Mouse (Mus musculus): ENCODE results near the gene Hif3a. TPM values are rescaled to one million over a fixed set of nuclear protein-coding genes. Genes with fewer than 3 reads are reported as not detected.
"Not testable (repeated sequence)": the region's sequence is repeated elsewhere in the genome, so short reads cannot be mapped to it uniquely, and the experiment has no call there.

Hif3a gene
- 1 to 10 TPM; 1.8 to 1.9 TPM for total RNA-seq (2021)

DNA sequence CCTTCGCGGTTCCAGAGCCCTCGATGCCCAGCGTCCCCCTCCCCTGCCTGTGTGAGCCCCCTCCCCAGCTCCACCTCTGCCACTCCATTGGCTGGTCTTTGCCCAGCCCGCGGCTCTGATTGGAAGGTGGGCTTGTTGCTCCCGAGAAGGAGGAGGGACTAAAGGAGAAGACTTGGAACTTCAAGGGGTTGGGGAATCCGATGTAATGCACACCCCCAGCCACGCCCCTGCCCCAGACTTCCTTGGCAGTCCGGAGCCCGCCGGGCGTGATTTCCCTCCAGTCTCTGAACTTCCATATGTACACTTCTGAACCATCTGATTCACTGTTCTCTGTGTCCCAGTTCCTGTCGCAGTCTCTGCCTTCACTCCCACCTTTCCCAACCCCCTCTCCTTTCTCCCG is at the start of gene Hif3a:
Gene Hif3a (minus strand): TSS at position 39 of the 400 bp plus-strand sequence.
- intact Hi-C loops (cut with DNase I): no loop called here

DNA sequence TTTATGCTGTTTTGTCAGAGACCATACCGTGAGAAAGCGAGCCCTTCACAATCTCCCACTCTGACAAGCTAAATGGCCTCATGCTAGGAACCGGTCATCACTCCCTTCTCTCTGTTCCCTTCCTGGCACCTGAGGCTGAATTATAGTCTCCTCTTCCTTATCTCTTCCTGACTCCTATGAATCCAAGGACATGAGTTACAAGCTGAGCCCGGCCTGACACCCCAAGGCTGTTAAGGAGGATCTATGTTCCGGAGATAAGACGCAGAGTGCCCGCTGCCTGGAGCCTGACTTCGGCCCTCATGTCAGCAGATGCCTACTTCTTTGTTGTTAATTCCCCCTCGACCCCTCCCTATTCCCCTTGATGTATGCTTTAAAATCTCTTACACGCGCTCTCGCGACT is 39.4 kb upstream of the Hif3a start:
- DNase-seq (ENCODE audit: low spot score): not testable (repeated sequence)

More for the DNA sequence above, at the start of gene Hif3a:
- peak; percentile 49 for DNase-seq (ENCODE audit: low spot score)

DNA sequence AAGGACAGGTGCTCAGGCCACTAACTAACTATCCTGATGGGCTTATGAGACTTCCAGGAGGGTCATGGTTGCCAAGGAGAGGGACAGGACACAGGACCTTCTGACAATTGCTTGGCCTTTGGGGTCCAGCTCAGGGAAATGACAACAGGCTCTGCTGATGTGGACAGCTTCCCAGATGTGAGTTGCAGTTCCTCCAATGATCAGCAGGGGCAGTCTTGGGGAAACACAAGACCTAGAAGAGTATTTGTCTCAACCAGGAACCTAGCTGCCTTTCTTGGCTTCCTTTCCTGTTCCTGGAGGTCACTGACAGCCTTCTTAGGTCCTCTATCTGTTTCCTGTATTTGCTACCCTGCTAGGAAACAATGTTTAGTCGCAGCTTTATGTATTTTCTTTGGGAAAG is 29.1 kb upstream of the Hif3a start:
- no peak for DNase-seq (ENCODE audit: low spot score)
- intact Hi-C loops (cut with DNase I): no loop called here

More for the DNA sequence above, 39.4 kb upstream of the Hif3a start:
- intact Hi-C loops (cut with DNase I): not testable (repeated sequence)

DNA sequence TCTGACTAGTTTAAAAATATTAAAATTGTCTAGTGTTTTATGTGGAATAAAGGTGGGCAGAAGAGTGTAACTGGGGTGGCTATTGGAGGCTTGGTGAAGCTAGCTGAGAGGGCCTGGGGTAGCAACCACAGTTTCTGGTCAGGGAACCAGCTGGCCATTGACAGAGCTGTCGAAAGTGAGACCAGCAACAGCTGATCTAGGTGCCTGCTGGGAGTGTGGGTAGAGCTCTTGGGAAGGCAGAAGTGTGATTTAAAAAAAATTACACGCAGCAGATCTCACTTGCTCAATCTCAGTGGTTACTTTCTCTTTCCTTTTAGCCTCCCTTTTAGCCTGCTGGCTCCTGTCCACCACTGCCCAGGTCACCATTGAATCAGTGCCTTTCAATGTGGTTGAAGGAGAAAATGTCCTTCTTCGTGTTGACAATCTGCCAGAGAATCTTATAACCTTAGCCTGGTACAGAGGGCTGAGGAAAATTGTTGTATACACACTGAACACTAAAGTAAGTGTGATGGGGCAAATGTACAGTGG is 27.9 kb upstream of the Hif3a start:
- DNase-seq (ENCODE audit: low spot score): no peak
- intact Hi-C loops (cut with DNase I): no loop called here

DNA sequence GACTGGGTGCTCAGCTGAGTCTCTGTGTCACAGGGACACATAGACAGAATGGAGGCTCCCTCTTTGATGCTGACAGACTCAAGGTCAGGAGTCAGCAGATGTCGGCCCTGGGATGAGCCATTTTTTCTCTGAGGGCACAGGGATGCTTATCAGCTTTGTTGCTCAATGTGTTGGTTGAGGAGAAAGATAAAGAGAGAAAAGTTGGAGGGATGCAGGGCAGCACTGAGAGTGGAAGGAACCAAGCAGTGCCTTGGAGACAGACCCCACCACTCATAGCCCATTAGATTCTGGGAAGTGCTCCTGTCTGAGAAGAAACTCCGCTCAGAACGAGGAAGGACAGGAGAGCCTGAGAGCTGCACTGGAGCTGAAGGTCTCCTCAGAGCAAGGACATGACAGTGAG is 25.5 kb upstream of the Hif3a start:
- intact Hi-C loops (cut with DNase I): no loop called here
- no peak for DNase-seq (ENCODE audit: low spot score)

DNA sequence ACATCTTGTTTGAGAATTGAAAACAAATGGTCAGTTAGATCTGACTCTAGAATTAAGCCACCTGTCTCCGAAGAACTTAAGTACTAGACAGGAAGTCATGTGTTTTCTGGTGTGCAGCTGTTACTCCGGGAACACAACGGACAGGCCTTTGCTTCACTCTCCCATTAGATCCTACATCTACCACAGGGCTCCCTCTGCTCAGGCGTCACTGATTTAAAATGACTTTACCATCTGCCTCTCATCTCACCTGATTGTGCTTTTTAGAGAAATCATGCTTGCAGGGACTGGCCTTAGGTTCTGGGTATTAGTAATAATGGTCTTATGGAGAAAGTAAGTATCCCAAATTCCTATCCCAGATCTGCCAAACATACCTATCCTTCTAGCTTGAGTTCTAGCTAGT is 20.5 kb upstream of the Hif3a start:
- intact Hi-C loops (cut with DNase I): no loop called here
- DNase-seq (ENCODE audit: low spot score): no peak

DNA sequence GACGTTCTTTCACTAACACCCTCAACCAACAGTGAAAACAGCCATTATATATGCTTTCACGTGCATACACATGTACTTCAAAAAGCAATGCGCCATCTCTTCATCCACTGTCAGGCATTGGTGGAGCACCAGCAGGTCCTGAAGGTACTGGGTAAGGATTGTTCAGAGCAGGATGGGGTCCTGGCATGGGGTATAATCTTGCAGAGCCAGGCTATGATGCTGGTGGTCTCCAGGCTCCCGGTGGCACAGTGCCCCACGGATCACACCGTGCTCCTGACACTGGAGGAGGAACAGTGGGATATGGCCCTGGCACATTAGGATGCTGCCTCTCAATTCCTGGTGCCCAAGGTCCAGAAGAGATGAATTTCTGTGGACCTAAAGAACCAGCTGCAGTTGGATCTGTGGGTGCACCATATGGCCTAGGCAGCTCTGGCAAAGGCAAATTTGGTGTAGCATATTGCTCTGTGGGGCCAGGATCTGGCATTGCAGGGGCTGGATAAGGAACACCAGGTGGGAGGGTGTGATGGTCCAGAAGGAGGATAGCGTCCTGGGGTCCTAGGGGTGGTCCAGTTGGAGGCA is 15.9 kb upstream of the Hif3a start:
- intact Hi-C loops (cut with DNase I): no loop called here
- DNase-seq (ENCODE audit: low spot score): no peak

DNA sequence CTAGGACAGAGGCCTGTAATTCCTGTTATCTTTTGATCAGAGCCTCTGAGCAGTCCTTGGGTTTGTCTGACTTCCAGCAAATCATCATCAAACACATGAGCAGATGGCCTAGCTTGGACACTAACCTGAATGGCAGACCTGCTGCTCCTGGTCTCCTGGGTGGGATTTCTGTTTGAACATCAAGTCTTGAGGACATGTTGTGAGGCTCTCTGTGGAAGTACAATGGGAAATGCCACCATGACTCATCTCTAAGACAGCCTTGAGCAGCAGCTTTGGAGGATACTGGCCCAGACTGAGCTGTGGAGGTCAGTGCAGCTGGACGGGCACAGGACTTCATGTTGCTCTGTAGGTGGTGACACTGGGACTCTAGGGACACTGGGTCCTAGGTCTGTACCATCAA is 14.3 kb upstream of the Hif3a start:
- intact Hi-C loops (cut with DNase I): no loop called here
- DNase-seq (ENCODE audit: low spot score): no peak

DNA sequence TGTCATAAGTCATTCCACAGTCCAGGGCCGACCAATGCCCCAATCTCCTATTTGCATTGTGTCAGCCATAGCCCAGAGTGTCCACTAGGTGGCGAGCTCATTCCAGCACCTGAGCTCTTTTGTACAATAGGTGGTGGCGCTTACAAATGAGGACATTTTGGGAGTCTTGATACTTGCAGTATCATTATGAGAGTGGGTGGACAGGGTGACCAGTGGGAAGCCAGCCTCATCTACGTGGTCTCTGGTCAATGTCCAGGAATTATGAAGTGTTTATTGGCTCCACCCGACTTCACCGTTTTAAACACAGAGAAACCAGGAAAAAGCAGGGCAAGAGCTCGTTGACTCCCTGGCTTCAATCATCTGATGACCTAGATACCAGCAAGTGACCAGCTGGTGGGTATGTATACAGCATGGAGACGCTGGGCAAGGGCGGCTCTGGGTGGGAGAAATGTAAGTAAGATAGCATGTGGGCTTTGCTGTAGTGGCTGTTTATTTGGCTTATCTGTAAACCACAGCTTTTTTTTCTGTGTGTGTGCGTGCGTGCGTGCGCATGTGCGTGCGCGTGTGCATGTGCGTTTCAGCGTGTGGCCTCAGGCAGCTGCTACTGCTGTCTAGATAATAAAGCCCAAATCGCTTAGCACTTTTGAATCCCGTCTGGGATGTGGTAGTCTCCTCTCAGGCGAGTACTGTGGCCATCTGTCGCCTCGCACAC is 11.8 kb upstream of the Hif3a start, which contains the start of gene Psg16:
Gene Psg16 (plus strand): TSS at position 137 of the 712 bp plus-strand sequence.
- intact Hi-C loops (cut with DNase I): loop anchor here (5.0 kb wide), 1 partner anchor 1608 kb away; no protein-coding TSS in a partner anchor

DNA sequence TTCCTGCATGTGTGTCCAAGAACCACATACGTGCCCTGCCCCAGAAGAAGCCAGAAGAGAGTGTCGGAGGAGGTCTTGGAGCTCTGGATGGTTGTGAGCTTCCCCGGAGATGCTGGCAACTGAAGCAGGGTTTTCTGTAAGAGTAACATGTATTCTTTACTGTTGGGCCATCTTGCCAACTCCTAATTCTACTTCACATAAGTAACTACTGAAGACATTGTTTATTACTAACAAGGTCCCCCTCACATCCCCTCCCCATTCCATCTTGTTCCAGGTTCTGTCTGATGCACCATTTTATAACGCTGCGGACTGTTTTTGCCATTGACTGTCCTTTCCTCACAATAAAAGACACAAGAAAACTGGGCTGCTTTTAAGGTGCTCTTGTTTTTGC is 11.3 kb upstream of the Hif3a start:
- DNase-seq (ENCODE audit: low spot score): no peak
- intact Hi-C loops (cut with DNase I): loop anchor here (5.0 kb wide), 1 partner anchor 1609 kb away; no protein-coding TSS in a partner anchor

More for the DNA sequence above, 11.8 kb upstream of the Hif3a start, which contains the start of gene Psg16:
- no peak for DNase-seq (ENCODE audit: low spot score)

DNA sequence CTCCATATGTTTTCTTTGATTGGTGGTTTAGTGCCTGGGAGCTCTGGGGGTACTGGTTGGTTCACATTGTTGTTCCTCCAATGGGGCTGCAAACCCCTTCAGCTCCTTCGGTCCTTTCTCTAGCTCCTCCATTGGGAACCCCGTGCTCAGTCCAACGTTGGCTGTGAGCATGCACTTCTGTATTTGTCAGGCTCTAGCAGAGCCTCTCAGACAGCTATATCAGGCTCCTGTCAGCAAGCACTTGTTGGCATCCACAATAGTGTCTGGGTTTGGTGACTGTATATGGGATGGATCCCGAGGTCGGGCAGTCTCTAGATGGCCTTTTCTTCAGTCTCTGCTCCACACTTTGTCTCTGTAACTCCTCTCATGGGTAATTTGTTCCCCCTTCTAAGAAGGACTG is 5.4 kb upstream of the Hif3a start:
- DNase-seq (ENCODE audit: low spot score): not testable (repeated sequence)
- intact Hi-C loops (cut with DNase I): loop anchor here (2.0 to 5.0 kb wide), 3 partner anchors 17 to 135 kb away; no protein-coding TSS in a partner anchor

DNA sequence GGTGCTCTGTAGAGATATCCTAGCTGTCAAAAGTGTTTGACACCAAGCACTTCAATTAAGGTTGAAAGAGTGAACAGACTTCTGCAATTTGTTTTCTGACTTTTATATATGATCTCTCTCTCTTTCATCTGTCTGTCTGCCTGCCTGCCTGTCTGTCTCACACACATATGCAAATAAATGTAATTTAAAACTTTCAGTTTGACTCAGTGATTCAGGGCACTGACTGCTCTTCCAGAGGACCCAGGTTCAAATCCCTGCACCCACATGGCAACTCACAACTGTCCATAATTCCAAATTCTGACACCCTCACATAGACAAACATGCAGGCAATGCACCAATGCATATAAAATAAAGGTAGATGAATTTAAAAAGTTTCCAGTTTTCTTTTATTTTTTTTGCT is 4.8 kb upstream of the Hif3a start:
- DNase-seq (ENCODE audit: low spot score): no peak
- intact Hi-C loops (cut with DNase I): loop anchor here (1.0 to 5.0 kb wide), 4 partner anchors 16 to 134 kb away; no protein-coding TSS in a partner anchor

DNA sequence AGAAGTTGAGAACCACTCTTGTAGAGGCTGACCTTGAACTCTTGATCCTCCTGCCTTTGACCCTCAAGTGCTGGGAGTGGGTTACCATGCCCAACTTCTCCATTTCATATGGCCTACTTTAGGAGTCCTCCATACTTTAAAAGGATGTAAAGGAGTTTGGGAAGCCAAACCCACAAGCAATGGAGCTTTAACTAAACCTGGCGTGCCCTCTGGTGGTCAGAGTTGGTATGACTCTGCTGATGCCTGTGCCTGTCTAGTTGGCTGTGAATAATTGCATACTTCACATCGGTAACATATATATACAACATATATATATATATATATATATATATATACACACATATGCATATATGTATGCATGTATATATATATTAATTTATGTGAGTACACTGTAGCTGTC is 4.2 kb upstream of the Hif3a start:
- peak; percentile 42 for DNase-seq (ENCODE audit: low spot score)
- intact Hi-C loops (cut with DNase I): loop anchor here (1.0 to 5.0 kb wide), 4 partner anchors 16 to 134 kb away; no protein-coding TSS in a partner anchor

DNA sequence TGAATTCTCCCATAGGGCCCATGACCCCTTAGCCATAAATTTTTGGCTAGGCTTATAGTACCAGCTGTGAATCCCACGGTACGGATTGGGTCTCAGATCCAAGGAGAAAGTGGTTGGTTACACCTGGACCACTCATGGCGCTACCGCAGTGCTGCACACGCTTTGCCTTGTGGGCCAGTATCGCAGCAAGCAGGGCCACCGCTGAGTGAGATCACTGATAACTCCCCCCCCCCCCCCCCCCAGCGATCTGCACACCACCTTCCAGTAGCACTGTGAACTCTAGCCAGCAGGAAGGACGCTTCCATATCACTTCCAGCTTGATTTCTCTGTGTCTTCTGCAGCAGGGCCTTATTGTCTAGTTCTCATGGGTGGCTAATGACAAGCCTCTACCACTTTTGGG is 3.4 kb upstream of the Hif3a start:
- DNase-seq (ENCODE audit: low spot score): no peak
- intact Hi-C loops (cut with DNase I): loop anchor here (1.0 to 5.0 kb wide), 4 partner anchors 15 to 133 kb away; no protein-coding TSS in a partner anchor

DNA sequence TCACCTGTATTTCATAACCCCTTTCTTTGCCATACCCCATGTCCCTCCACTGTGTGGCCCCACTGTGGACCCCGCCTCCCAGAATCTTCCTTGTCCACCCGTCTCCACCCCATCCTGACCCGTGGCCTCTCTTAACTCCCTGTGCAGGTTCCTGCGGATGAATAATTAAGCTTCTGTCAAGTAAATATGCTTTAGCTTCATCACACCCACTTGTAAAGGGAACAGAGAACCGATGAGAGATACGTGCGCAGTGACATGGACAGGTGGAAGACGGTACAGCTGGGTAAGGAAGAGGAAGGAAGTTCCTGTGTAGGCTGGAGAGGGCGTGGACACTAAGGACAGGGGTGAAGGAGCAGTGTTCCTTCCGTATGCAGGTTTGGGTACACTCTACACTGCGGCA is 618 bp upstream of the Hif3a start:
- DNase-seq (ENCODE audit: low spot score): no peak
- intact Hi-C loops (cut with DNase I): no loop called here

DNA sequence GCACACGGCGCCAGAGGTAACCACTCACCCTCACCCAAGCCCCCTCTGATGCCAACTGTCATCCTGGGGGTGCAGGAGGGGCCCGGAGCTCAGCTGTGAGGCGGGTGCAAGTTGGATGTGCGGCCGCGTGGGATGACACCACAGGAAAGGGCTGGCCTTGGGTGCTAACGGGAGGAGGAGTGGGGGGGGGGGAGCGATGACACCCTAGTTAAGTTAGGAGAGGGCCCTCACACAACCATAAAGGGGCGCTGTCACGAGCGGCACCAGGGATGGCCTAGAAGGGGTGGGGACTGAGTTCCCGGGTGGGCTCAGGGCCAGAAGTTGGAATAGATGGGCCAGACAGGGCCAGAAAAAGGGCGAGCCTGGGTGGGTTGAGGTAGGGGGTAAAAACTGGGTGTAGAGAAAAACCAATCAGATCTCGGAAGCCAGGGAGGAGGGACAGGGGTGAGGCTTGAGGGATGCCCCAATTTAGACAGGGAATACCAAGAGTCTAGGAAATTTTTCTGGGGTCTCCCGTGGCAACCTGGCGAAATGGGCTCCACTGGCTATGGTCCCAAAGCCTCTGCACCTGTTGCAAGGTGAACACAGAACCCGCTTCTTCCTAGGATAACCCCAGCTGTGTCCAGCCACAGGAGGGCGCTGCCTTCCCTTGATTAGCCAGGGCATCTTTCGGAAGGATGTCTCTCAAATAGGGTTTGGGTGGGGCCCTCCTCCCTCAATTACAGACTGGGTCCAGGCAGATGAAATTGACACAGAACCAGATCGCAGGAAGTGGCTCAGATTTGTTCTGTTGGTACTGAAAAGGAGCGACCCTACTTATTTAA is 1.2 kb downstream of the Hif3a start:
- intact Hi-C loops (cut with DNase I): loop anchor here (2.0 kb wide), 2 partner anchors 34 to 136 kb away; partner anchors contain the start of genes Calm3 and Ppp5c
- DNase-seq (ENCODE audit: low spot score): peak; percentile 42

DNA sequence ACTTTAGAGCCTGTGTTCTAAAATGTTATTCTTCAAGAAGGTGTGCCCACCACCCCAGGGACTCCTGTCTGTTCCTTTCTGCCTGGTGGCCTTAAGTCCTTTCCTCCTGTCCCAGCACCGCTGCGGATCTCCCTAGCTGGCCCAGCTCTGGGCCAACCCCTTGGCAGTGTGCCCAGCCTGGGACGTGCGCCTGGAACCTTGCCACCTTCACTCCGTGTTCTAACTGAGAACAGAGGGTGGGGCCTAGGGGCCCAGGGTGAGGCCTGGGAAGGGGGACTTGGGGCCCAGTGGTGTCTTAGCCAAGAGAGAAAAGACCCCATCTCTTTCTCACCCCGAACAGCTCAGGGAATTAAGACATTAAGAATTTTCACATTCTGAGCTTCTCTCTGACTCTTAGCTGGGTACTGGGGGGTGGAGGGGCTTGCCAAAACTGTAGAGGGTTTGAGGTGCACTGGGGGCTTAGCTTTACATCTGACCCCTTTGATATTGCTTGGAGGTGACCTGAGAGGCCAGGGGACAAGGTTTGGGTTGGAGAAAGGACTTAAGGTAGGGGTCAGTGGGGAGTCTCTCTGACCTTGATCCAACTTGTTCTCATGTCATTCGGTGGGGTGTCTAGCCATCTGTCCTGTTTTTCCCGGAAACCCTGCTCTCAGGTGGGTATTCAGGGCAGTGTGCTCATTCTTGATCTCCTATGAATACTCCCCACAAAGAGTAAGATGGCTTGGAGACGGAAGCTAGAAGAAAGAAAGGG is 2.0 kb downstream of the Hif3a start:
- intact Hi-C loops (cut with DNase I): loop anchor here (2.0 kb wide), 2 partner anchors 33 to 135 kb away; partner anchors contain the start of genes Calm3 and Ppp5c
- DNase-seq (ENCODE audit: low spot score): peak; percentile 93

DNA sequence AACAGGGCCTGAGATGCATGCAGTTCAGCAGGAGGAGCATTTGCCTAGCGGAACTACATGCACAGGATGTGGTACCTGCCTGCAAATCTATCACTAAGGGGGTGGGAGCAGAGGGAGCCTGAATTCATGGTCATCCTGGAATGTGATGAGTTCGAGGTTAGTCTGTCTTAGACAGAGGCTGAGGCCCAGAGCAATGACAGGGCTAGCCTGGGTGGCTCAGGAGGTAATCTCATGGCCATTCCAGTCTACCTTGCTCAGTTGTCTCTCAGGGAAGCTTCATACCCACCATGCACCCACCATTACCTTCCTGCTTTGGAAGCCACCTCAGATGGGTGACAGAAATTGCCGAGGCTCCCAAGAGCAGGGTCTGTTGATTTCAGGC is 2.8 kb downstream of the Hif3a start:
- intact Hi-C loops (cut with DNase I): no loop called here
- no peak for DNase-seq (ENCODE audit: low spot score)

DNA sequence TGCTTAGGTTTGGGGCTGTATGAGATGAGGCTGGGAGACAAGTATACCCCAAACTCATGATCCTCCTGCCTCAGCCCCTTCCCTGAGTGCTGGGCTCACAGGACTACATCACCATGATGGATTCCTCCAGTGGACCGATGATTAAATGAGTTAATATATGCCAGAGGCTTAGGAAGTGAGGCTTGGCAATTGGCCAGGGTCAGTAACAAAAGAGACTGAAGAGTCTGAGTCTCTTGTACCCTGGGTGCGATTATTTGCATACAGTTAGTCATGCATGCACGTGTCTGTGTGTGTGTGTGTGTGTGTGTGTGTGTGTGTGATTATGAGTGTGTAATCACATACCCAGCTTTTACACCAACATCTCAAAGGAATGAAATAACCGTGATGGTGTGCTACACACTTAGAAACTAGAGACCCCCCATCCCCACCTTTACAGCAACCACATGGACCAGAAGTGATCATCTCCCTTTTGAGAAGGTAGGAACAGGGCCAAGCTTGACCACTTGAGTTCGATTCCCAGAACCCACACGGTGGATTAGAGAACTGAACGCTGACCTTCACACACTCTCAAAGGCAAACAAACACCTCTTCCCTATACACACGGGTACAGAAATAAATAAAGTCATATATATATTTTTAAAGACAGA is 3.3 kb downstream of the Hif3a start:
- intact Hi-C loops (cut with DNase I): no loop called here
- no peak for DNase-seq (ENCODE audit: low spot score)

Measured in heart, postnatal 25 days (tissue).